Mouse (Mus musculus): ENCODE results near the gene Dnaja4. TPM values are rescaled to one million over a fixed set of nuclear protein-coding genes. Genes with fewer than 3 reads are reported as not detected.
"Not testable (repeated sequence)": the region's sequence is repeated elsewhere in the genome, so short reads cannot be mapped to it uniquely, and the experiment has no call there.

The Dnaja4 gene
- polyA plus RNA-seq, 1 experiment from 2014 or later = 7.0 TPM

DNA sequence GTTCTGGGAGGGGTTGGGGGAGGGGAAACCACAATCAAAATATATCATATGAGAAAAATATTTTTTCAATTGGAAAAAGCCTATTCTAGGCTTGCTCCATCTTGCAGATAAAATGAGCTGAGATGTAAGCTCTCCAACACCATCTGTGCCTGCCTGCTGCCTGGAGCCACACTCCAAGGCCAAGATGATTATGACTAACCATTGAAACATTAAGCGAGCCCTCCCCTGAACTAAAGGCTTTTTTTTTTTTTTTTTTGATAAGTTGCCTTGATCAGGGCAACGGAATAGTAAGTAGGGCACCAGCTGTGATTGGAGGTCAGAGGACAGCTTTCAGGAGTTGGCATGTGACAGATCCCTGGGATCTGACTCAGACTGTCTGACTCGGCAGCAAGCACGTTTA is 30.2 kb upstream of the Dnaja4 start:
- no peak for ATAC-seq (ENCODE audit: low read depth)
- 57% methylated on average over 4 of the region's 4 CpGs for WGBS
- Histone ChIP-seq H3K4me2 (ENCODE audit: low read depth, low read length) (no peak overlapping the region), H3K9me3 (ENCODE audit: control insufficient read depth, low read length) (no peaks in the 10 kb centered on the region), H3K27me3 (ENCODE audit: control insufficient read depth, insufficient read depth, low read depth, low read length) (no peaks in the 10 kb centered on the region), H3K9ac (ENCODE audit: low read length) (no peak overlapping the region), H3K36me3 (ENCODE audit: control insufficient read depth, insufficient read depth, low read length) (no peaks in the 10 kb centered on the region), H3K4me3 (ENCODE audit: low read length) (no peak overlapping the region), H3K4me1 (replicated peaks; ENCODE audit: control insufficient read depth, insufficient read depth, low read length) (no peaks in the 10 kb centered on the region), H3K27ac (ENCODE audit: low read length) (no peak overlapping the region)

DNA sequence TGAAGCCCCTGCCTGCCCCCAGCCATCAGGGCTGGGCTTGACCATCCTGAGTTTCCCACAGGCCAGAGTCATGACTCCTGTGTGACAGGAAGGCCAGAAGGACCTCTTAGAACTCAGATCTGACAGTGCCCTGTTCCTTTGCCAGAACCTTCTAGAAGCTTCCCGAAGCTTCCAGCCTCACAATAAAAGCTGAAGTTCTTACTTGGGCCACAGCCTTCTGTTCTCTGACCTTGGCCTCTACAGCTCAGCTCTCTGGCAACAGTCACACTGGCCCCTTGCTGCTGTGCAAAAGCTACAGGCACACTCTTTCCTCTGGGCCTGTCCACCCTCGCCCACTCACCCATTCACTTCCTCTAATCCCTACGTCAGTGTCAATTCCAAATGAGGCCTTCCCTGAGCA is 26.7 kb upstream of the Dnaja4 start:
- WGBS = 67% methylated on average over 3 of the region's 3 CpGs
- Histone ChIP-seq H3K36me3 (ENCODE audit: control insufficient read depth, insufficient read depth, low read length) (no peaks in the 10 kb centered on the region), H3K4me3 (ENCODE audit: low read length) (no peak overlapping the region), H3K27me3 (ENCODE audit: control insufficient read depth, insufficient read depth, low read depth, low read length) (no peaks in the 10 kb centered on the region), H3K9me3 (ENCODE audit: control insufficient read depth, low read length) (no peaks in the 10 kb centered on the region), H3K27ac (ENCODE audit: low read length) (no peak overlapping the region), H3K4me1 (replicated peaks; ENCODE audit: control insufficient read depth, insufficient read depth, low read length) (no peaks in the 10 kb centered on the region), H3K9ac (ENCODE audit: low read length) (no peak overlapping the region), H3K4me2 (ENCODE audit: low read depth, low read length) (no peak overlapping the region)
- ATAC-seq (ENCODE audit: low read depth) = no peak

DNA sequence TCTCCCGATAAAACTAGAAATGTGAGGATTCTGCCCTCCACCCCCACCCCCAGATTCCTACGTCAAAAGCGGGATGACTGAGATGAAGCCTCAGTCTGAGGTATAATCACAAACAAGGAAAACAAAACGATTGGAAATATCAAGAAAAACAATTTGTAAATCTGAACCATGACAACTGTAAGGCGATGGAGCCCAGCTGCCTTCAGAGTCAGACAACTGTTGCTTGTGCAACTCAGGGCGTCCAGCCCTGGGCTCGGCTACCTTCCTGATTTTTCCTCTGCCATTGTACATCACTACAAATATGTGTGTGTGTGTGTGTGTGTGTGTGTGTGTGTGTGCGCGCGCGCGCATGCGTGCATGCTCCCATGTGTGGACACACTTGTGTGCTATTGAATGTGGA is 24.8 kb upstream of the Dnaja4 start:
- no peaks in the 10 kb centered on the region; the same call in 1 of the 2 replicates for H3K27me3 ChIP-seq (ENCODE audit: control insufficient read depth, insufficient read depth, low read depth, low read length)
- no peaks in the 10 kb centered on the region for H3K4me1 ChIP-seq (replicated peaks; ENCODE audit: control insufficient read depth, insufficient read depth, low read length)
- no peak; the same call in 1 of the 2 replicates for ATAC-seq (ENCODE audit: low read depth)
- H3K27ac ChIP-seq (ENCODE audit: low read length) = no peak overlapping the region
- no peak overlapping the region for H3K9ac ChIP-seq (ENCODE audit: low read length)
- no peak overlapping the region for H3K4me2 ChIP-seq (ENCODE audit: low read depth, low read length)
- 67% methylated on average over 13 of the region's 13 CpGs for WGBS
- H3K36me3 ChIP-seq (ENCODE audit: control insufficient read depth, insufficient read depth, low read length) = no peaks in the 10 kb centered on the region
- H3K4me3 ChIP-seq (ENCODE audit: low read length) = no peak overlapping the region
- no peaks in the 10 kb centered on the region for H3K9me3 ChIP-seq (ENCODE audit: control insufficient read depth, low read length)

DNA sequence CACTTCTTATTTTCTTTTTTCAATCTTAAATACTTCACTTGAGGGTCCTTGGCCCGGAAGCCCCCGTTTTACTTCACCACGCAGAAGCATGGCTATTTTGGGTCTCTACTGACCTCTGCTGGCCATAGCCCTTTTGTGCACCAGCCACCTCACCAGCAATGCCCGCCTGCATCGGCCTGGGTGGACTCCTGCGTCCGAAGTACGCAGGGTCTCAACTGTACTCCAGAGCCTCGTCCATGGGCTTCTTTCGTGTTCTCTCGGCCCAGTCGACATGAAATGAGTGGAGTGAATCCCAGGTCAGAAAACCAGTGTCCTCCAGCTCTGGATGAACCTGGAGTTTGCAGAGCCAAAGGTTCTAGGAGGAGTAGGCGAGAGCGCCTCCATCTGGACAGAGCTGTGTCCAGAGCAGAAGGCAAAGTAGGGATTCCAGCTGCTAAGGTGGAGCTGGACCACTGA is 22.1 kb upstream of the Dnaja4 start:
- Histone ChIP-seq H3K27me3 (ENCODE audit: control insufficient read depth, insufficient read depth, low read depth, low read length) (no peaks in the 10 kb centered on the region; the same call in 1 of the 2 replicates), H3K4me2 (ENCODE audit: low read depth, low read length) (peak overlapping the region; percentile 57), H3K9me3 (ENCODE audit: control insufficient read depth, low read length) (no peaks in the 10 kb centered on the region), H3K36me3 (ENCODE audit: control insufficient read depth, insufficient read depth, low read length) (no peaks in the 10 kb centered on the region), H3K9ac (ENCODE audit: low read length) (peak overlapping the region; percentile 40), H3K27ac (ENCODE audit: low read length) (no peak overlapping the region), H3K4me1 (replicated peaks; ENCODE audit: control insufficient read depth, insufficient read depth, low read length) (no peaks in the 10 kb centered on the region), H3K4me3 (ENCODE audit: low read length) (peak overlapping the region; percentile 43)
- ATAC-seq (ENCODE audit: low read depth) = peak; percentile 71
- 1% methylated on average over 14 of the region's 14 CpGs for WGBS

DNA sequence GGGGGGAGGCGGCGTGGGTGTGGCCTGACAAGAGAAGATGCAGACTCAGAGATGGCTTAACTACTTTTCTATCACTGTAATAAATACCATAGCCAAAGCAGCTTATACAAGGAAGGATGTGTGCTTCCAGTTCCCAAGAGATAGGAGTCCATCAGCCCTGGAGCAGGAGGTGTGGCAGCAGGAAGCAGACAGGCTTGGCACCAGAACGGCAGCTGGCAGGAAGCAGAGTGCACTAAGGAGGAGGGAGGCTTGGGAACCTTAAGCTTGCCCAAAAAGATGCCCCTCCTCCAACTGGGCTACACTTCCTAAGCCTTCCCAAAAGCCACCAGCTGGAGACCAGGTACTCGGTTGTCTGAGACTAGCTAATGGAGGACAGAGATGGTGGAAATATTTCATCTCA is 15.8 kb upstream of the Dnaja4 start:
- Histone ChIP-seq H3K4me3 (ENCODE audit: low read length) (no peak overlapping the region), H3K4me1 (replicated peaks; ENCODE audit: control insufficient read depth, insufficient read depth, low read length) (no peaks in the 10 kb centered on the region), H3K9me3 (ENCODE audit: control insufficient read depth, low read length) (no peaks in the 10 kb centered on the region), H3K9ac (ENCODE audit: low read length) (no peak overlapping the region), H3K36me3 (ENCODE audit: control insufficient read depth, insufficient read depth, low read length) (no peaks in the 10 kb centered on the region), H3K4me2 (ENCODE audit: low read depth, low read length) (no peak overlapping the region), H3K27me3 (ENCODE audit: control insufficient read depth, insufficient read depth, low read depth, low read length) (no peaks in the 10 kb centered on the region), H3K27ac (ENCODE audit: low read length) (no peak overlapping the region)
- no peak for ATAC-seq (ENCODE audit: low read depth)
- WGBS = 66% methylated on average over 4 of the region's 4 CpGs

DNA sequence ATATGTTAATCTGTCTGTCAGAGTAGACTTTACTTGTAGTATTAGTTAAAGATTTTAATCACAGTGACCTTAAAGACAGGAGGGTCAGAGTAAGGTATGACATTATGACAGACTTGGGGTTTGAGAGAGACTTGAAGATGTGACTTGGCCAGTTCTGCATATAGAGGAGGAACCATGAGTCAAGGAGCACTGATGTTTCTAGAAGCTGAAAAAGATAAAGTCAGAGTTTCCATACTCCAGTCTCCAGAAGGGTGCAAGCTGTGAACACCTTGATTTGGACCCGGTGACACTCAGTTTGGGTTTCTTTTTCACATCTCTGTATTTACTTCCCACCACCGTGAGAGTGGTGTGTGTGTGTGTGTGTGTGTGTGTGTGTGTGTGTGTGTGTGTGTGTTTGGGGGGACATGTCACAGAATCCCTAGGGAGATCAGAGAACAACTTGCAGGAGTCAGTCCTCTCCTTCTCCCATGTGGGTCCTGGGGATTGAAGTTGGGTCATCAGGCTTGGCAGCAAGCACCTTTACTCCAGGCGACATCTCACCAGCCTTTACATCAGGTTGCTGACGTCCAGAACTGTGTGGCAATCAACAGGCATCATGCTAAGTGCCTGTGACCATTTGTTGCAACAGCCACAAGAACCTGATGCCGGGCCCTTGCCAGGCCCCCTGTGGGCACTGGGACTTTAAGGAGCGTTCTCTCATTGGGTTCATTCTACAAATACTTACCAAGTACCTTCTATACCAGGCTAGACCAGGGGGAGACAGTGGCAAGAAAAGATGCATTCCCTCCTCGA is 14.7 kb upstream of the Dnaja4 start:
- H3K4me2 ChIP-seq (ENCODE audit: low read depth, low read length) = no peak overlapping the region
- H3K27me3 ChIP-seq (ENCODE audit: control insufficient read depth, insufficient read depth, low read depth, low read length) = no peaks in the 10 kb centered on the region; the same call in 1 of the 2 replicates
- H3K9ac ChIP-seq (ENCODE audit: low read length) = no peak overlapping the region
- no peak overlapping the region for H3K4me3 ChIP-seq (ENCODE audit: low read length)
- H3K4me1 ChIP-seq (replicated peaks; ENCODE audit: control insufficient read depth, insufficient read depth, low read length) = no peaks in the 10 kb centered on the region
- no peaks in the 10 kb centered on the region for H3K36me3 ChIP-seq (ENCODE audit: control insufficient read depth, insufficient read depth, low read length)
- no peak overlapping the region for H3K27ac ChIP-seq (ENCODE audit: low read length)
- ATAC-seq (ENCODE audit: low read depth) = no peak
- WGBS = 58% methylated on average over 7 of the region's 7 CpGs
- H3K9me3 ChIP-seq (ENCODE audit: control insufficient read depth, low read length) = no peaks in the 10 kb centered on the region

DNA sequence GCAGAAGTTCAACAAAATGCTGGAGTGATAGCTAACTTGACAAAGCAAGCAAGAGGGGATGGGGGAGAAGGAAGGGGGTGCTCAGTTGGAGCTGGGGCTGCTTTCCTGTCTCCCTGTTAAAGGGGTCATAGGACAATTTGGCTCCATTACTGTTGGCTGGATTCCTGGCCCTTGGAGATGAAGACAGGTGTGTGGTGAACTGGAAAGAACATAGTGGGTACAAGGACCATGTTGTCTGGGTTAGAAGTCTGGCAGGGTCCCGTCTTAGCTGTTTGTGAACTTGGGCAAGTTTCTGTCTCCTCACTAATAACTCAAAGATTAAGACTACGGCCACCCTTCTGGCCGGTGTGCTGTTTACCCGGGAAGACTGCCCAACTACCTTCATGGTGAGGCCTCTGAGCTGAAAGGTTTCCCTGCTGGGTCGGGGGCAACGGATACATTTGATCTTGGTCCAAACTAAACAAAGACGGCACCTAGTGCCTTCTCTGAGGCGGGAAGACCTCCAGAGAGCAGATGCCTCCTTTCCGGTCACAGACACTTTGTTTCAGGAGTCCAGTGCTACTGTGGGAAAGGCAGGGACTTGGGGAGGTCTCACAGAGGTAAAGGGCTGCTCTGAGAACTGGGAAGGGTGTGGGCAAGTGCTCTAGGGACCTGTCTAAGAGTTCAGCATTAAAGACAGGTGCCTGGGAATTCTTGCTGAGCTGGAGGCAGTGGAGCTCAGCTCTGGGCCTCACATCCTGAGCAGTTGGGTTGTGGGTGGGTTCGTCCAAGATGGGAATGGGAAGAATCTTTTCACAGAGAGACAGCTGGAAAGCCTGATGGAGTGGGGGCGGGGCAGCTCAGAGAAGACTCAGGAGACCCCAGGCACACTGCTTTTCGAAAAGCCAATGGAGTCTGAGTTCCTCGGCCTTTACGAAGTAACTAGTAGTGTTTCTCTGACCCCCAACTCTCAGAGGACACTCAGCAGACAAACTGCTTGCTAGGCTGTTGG is 11.1 kb upstream of the Dnaja4 start:
- peaks cover 4% of the 10 kb centered on the region; the same call in 1 of the 2 replicates for H3K27me3 ChIP-seq (ENCODE audit: control insufficient read depth, insufficient read depth, low read depth, low read length)
- H3K4me1 ChIP-seq (replicated peaks; ENCODE audit: control insufficient read depth, insufficient read depth, low read length) = no peaks in the 10 kb centered on the region
- H3K9ac ChIP-seq (ENCODE audit: low read length) = no peak overlapping the region
- H3K4me2 ChIP-seq (ENCODE audit: low read depth, low read length) = no peak overlapping the region
- H3K9me3 ChIP-seq (ENCODE audit: control insufficient read depth, low read length) = no peaks in the 10 kb centered on the region
- no peak for ATAC-seq (ENCODE audit: low read depth)
- 46% methylated on average over 14 of the region's 14 CpGs for WGBS
- H3K4me3 ChIP-seq (ENCODE audit: low read length) = no peak overlapping the region
- H3K27ac ChIP-seq (ENCODE audit: low read length) = no peak overlapping the region
- no peaks in the 10 kb centered on the region for H3K36me3 ChIP-seq (ENCODE audit: control insufficient read depth, insufficient read depth, low read length)

DNA sequence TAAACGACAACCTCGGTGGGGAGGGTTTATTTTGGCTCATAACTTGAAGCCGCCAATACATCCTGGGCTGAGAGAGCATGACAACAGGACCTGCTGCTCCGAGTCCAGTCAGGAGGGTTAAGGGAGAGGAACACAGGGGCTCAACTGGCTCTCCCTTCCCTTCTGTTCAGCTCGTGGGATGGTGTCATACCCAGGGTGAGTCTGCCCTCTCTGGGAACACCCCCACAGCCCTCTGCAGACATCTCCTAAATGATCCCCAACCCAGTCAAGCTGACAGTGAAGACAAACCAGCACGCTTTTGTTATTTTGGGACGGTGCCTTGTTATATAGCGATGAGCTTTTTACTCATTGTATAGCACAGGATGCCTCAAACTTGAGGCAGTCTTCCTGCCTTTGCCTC is 9.2 kb upstream of the Dnaja4 start:
- no peak overlapping the region for H3K9ac ChIP-seq (ENCODE audit: low read length)
- no peaks in the 10 kb centered on the region for H3K9me3 ChIP-seq (ENCODE audit: control insufficient read depth, low read length)
- H3K4me2 ChIP-seq (ENCODE audit: low read depth, low read length) = no peak overlapping the region
- no peak overlapping the region for H3K27ac ChIP-seq (ENCODE audit: low read length)
- H3K4me1 ChIP-seq (replicated peaks; ENCODE audit: control insufficient read depth, insufficient read depth, low read length) = no peaks in the 10 kb centered on the region
- ATAC-seq (ENCODE audit: low read depth) = no peak
- no peak overlapping the region for H3K4me3 ChIP-seq (ENCODE audit: low read length)
- H3K36me3 ChIP-seq (ENCODE audit: control insufficient read depth, insufficient read depth, low read length) = no peaks in the 10 kb centered on the region
- 65% methylated on average over 8 of the region's 8 CpGs for WGBS
- peaks cover 8% of the 10 kb centered on the region; the same call in 1 of the 2 replicates for H3K27me3 ChIP-seq (ENCODE audit: control insufficient read depth, insufficient read depth, low read depth, low read length)

DNA sequence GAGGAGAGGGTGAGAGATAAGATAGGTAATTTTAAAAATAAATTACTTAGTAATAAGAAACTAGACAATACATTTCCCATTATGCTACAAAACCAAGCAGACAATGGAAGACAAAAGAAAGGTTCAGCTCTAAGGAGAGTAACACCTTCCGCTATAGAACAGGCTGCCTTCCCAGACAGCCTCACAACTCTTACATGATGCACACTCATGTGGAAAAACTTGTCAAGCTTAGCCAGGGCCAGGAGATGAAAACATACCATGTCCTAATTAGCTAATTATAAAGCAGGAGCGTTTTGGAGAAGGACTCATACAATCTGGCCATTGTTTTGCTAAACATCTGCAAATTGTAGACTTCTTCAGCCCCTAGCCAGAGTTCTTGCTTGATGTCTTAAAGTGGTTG is 8.0 kb upstream of the Dnaja4 start:
- not testable (repeated sequence) for H3K4me3 ChIP-seq (ENCODE audit: low read length); H3K27ac ChIP-seq (ENCODE audit: low read length); ATAC-seq (ENCODE audit: low read depth); H3K9ac ChIP-seq (ENCODE audit: low read length); H3K4me2 ChIP-seq (ENCODE audit: low read depth, low read length); H3K27me3 ChIP-seq (ENCODE audit: control insufficient read depth, insufficient read depth, low read depth, low read length); H3K36me3 ChIP-seq (ENCODE audit: control insufficient read depth, insufficient read depth, low read length); H3K9me3 ChIP-seq (ENCODE audit: control insufficient read depth, low read length); H3K4me1 ChIP-seq (replicated peaks; ENCODE audit: control insufficient read depth, insufficient read depth, low read length)
- 83% methylated on average over 2 of the region's 2 CpGs for WGBS
